Mouse (Mus musculus) stomach, postnatal 0 days (tissue): ENCODE results near the gene Stard13. TPM values are rescaled to one million over a fixed set of nuclear protein-coding genes. Genes with fewer than 3 reads are reported as not detected.

Experiments
- ATAC-seq: fragments of 200-750 bp; cut with Nextera tagmentation; 2 replicates; pipeline ENCODE4 v1.8.0; 2017; ENCODE audit not compliant: low FRiP score, low TSS enrichment
- DNase-seq: peaks from one replicate; pipeline ENCODE4 v3.0.0-alpha.2; 2016; ENCODE audit warnings: low spot score
- H3K27ac ChIP-seq: fragments of 300-500 bp; sonication (generic); replicated peaks from 2 replicates; pipeline ENCODE4 v1.5.1; 2014; ENCODE audit warnings: mild to moderate bottlenecking, control low read depth
- H3K27me3 ChIP-seq: fragments of 300-500 bp; sonication (generic); 2 replicates; pipeline ENCODE4 v1.6.1; 2014; ENCODE audit warnings: low read length; ENCODE audit not compliant: control insufficient read depth, insufficient read depth
- H3K36me3 ChIP-seq: fragments of 300-500 bp; sonication (generic); 2 replicates; pipeline ENCODE4 v1.6.1; 2014; ENCODE audit warnings: low read length, mixed read lengths; ENCODE audit not compliant: control insufficient read depth, insufficient read depth
- H3K4me1 ChIP-seq: fragments of 300-500 bp; sonication (generic); replicated peaks from 2 replicates; pipeline ENCODE4 v1.6.1; 2014; ENCODE audit warnings: antibody characterized with exemption; ENCODE audit not compliant: control insufficient read depth, insufficient read depth
- H3K4me2 ChIP-seq: fragments of 300-500 bp; sonication (generic); replicated peaks from 2 replicates; pipeline ENCODE4 v1.6.1; 2014; ENCODE audit warnings: low read depth, mild to moderate bottlenecking, control low read depth, moderate library complexity
- H3K4me3 ChIP-seq: fragments of 300-500 bp; sonication (generic); 2 replicates; pipeline ENCODE4 v1.5.1; 2014; ENCODE audit warnings: low read depth, low read length, control low read depth
- H3K9ac ChIP-seq: fragments of 300-500 bp; sonication (generic); 2 replicates; pipeline ENCODE4 v1.6.1; 2014; ENCODE audit warnings: mild to moderate bottlenecking, low read length, control low read depth, mixed read lengths
- H3K9me3 ChIP-seq: fragments of 300-500 bp; sonication (generic); 2 replicates; pipeline ENCODE4 v1.6.1; 2016; ENCODE audit warnings: low read length; ENCODE audit not compliant: control insufficient read depth
- CTCF ChIP-seq: IDR thresholded peaks from 2 replicates; pipeline ENCODE4 v1.5.1; 2016; ENCODE audit warnings: antibody characterized with exemption, low read depth, mild to moderate bottlenecking, moderate library complexity
- EP300 ChIP-seq: optimal IDR thresholded peaks from 2 replicates; pipeline ENCODE3; 2016; ENCODE audit warnings: antibody characterized with exemption
- WGBS: fragments of 180-500 bp; shearing (Covaris S2); extraction: QIAGEN DNeasy Blood & Tissue Kit; methylation state at CpG from one replicate; pipeline ENCODE4 v1.1.7; 2014; 5-methylcytosine and 5-hydroxymethylcytosine counted together
- polyA plus RNA-seq: library from polyadenylated mRNA; unstranded; fragments of >200 nt; fragmentation: Nextera tagmentation; extraction: Ambion mirVana; gene quantifications from 2 replicates; pipeline ENCODE4 v1.2.1, GENCODE M21; 2015

Gene Stard13
- polyA plus RNA-seq, 1 experiment from 2014 or later = 6.1 TPM

DNA sequence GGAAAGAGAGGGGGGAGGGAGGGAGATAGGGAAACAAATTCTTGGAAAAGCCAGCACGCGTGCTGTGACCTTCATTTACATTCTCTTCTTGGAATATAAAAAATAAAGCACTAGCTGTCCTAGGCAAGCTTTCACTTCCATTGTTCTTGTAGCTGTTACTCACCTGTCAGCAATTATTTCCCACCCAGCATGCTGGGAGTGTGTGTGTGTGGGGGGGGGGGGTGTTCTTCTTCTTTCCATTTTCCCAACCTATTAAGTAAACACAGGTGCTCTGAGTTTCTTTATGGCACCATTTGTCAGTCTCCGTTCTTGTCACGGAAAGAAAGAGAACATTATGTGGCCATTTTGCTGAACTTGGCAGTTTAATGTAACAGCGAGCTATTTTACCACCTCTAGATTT lies 214.7 kb downstream of the Stard13 start:
- H3K4me3 ChIP-seq = no peak overlapping the region
- H3K9ac ChIP-seq = no peak overlapping the region
- H3K27ac ChIP-seq = no peak overlapping the region; the same call in 1 of the 2 replicates
- no peaks in the 10 kb centered on the region for H3K27me3 ChIP-seq
- ATAC-seq (0 out of 2 replicates have a peak, but pooled peaks have one; percentile 32), DNase-seq (no peak)
- no peaks in the 10 kb centered on the region for H3K9me3 ChIP-seq
- H3K4me1 ChIP-seq = 0 out of 2 replicates have a peak, but pooled peaks cover 7% of the 10 kb centered on the region
- WGBS = 38% methylated on average over 5 of the region's 5 CpGs
- no peak overlapping the region for H3K4me2 ChIP-seq
- H3K36me3 ChIP-seq = no peaks in the 10 kb centered on the region
- TF ChIP-seq EP300 (no peak), CTCF (no peak)

DNA sequence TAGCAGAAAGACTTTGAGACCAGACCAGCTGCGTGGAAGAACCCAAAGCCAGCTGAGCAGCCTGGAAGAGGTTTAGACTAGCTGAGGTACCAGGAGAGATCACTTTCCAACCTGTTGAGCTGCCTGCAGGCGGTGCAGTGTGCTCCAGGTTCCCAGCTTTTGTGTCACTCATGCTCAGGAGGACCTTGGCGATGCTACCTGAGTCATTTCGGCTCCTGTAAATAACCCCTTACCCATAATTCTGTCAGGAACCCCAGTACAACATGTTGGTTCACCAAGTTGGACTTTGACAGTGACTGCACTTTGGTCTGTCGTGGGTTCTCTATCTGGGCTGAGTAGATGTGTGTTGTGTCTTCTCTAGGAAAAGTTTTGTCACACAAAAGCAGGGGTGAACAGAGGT lies 215.2 kb downstream of the Stard13 start:
- ATAC-seq (no peak), DNase-seq (no peak)
- H3K36me3 ChIP-seq = no peaks in the 10 kb centered on the region
- 56% methylated on average over 5 of the region's 5 CpGs for WGBS
- no peak overlapping the region for H3K4me2 ChIP-seq
- H3K27me3 ChIP-seq = no peaks in the 10 kb centered on the region
- 0 out of 2 replicates have a peak, but pooled peaks cover 7% of the 10 kb centered on the region for H3K4me1 ChIP-seq
- H3K9ac ChIP-seq = no peak overlapping the region
- no peaks in the 10 kb centered on the region for H3K9me3 ChIP-seq
- TF ChIP-seq EP300 = no peak
- no peak for TF ChIP-seq CTCF
- H3K27ac ChIP-seq = peak overlapping the region; percentile 40; the same call in 1 of the 2 replicates
- no peak overlapping the region for H3K4me3 ChIP-seq

DNA sequence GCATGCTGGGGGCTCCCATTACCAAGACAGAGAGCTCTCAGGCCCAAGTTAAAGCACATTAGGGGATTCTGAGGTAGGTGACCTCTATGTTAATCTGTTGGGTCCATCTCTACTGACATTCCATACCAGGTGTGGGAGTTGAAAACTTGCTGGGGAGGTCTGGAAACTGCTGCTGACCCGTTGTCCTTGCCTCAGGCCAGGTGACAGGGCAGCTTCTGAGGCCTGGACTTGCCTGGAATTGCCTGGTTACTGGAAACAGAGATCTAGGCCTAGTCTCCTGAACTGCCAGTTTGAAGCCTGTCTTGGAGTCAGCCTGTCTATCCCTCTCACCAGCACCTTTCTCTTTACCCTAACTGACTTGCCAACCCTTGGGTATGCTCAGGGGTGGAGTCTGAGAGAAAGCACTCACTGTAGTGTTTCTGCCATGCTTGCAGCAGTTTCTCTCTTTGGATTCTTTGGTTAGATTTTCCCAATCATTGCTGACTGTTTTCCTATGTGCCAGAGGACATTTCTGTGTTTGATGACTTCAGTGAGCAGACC lies 229.3 kb downstream of the Stard13 start:
- H3K4me1 ChIP-seq = no peaks in the 10 kb centered on the region
- TF ChIP-seq EP300 = no peak
- no peak for TF ChIP-seq CTCF
- no peak for ATAC-seq

GRCm38 (mm10) chr5:151002051-151002450 lies 231.6 kb downstream of the Stard13 start:
- Histone ChIP-seq H3K4me2 (no peak overlapping the region), H3K4me3 (no peak overlapping the region), H3K36me3 (no peaks in the 10 kb centered on the region), H3K4me1 (no peaks in the 10 kb centered on the region), H3K9me3 (no peaks in the 10 kb centered on the region), H3K27me3 (no peaks in the 10 kb centered on the region), H3K27ac (no peak overlapping the region), H3K9ac (no peak overlapping the region)
- no peak for TF ChIP-seq CTCF
- no peak for TF ChIP-seq EP300
- no peak for ATAC-seq
- 92% methylated on average over 4 of the region's 4 CpGs for WGBS
- DNase-seq = no peak

More for the DNA sequence above, 229.3 kb downstream of the Stard13 start:
- no peak overlapping the region for H3K4me2 ChIP-seq
- no peaks in the 10 kb centered on the region for H3K36me3 ChIP-seq
- H3K4me3 ChIP-seq = no peak overlapping the region
- H3K9ac ChIP-seq = no peak overlapping the region
- 71% methylated on average over 1 of the region's 1 CpGs for WGBS
- DNase-seq = no peak
- no peaks in the 10 kb centered on the region for H3K27me3 ChIP-seq
- H3K27ac ChIP-seq = no peak overlapping the region
- no peaks in the 10 kb centered on the region for H3K9me3 ChIP-seq

DNA sequence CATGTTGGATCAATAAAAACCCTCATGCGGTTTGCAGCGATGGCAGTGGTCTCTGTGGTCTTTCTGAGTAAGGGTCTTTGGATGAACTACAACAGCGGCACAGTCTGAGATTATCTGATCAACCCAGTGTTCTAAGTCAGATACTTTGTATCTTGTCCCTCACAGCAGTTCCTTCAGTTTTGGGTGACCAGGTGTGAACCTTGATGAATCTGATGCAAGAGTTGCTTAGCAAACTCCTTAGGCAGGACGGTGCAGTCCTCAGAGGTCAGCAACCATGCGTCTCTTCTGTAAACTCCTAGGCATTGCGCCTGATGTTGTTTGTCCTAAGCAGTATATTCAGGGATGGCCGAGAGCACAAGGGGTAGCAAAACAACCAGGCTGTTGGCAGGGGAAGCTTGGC lies 232.5 kb downstream of the Stard13 start:
- Histone ChIP-seq H3K9me3 (no peaks in the 10 kb centered on the region), H3K27me3 (no peaks in the 10 kb centered on the region), H3K4me2 (no peak overlapping the region), H3K4me1 (no peaks in the 10 kb centered on the region), H3K9ac (no peak overlapping the region), H3K4me3 (no peak overlapping the region), H3K36me3 (no peaks in the 10 kb centered on the region), H3K27ac (no peak overlapping the region)
- no peak for DNase-seq
- no peak for ATAC-seq
- TF ChIP-seq EP300 (no peak), CTCF (no peak)
- 87% methylated on average over 7 of the region's 7 CpGs for WGBS

- Histone ChIP-seq H3K4me2 (no peak overlapping the region), H3K9me3 (no peaks in the 10 kb centered on the region), H3K36me3 (no peaks in the 10 kb centered on the region), H3K27ac (no peak overlapping the region), H3K4me3 (no peak overlapping the region), H3K4me1 (no peaks in the 10 kb centered on the region), H3K9ac (no peak overlapping the region), H3K27me3 (no peaks in the 10 kb centered on the region)
- no peak for TF ChIP-seq EP300
- TF ChIP-seq CTCF = no peak
- 55% methylated on average over 2 of the region's 2 CpGs for WGBS
- ATAC-seq (peak; percentile 66; the same call in 1 of the 2 replicates), DNase-seq (no peak)
Measured at GRCm38 (mm10) chr5:150996586-150996985, 237.1 kb downstream of the Stard13 start.
